Mouse (Mus musculus): ENCODE data around the gene Iqcf4.

DNA sequence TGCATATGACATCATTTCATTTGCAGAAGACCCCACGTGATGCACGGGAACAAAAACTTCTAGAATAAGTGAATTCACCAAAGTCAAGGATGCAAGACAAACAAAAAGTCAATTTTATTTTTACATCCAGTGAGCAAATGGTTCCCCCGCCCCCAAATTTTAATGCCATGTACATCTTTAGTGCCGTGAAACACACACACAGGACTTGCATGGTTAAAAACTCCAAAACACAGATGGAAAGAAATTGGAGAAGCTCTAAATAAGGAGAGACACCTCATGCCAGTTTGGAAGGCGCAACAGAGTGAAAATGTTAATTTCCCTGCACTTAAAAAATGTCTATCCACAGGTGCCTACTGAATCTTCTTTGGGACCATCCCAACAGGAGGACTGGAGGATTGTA lies 21.4 kb upstream of the Iqcf4 start:
- TF ChIP-seq POLR2A (IDR thresholded peaks at IDR 0.05; ENCODE audit: insufficient read length, low read depth) (no peak), MYOD1 (IDR thresholded peaks at IDR 0.05; ENCODE audit: control insufficient read depth in 1 of 3, insufficient read length in 2 of 3, low read depth in 2 of 3) (no peak), E2F4 (IDR thresholded peaks at IDR 0.05; ENCODE audit: insufficient read depth) (no peak), CEBPB (IDR thresholded peaks at IDR 0.05; ENCODE audit: insufficient read depth, poor library complexity, severe bottlenecking) (no peak), POLR2AphosphoS2 (IDR thresholded peaks at IDR 0.05; ENCODE audit: insufficient read length, low read depth) (no peak), TCF12 (IDR thresholded peaks at IDR 0.05; ENCODE audit: insufficient read depth, poor library complexity, severe bottlenecking) (no peak), USF1 (IDR thresholded peaks at IDR 0.05; ENCODE audit: low read depth) (no peak)
